Mouse (Mus musculus): ENCODE results near the gene Scyl1. TPM values are rescaled to one million over a fixed set of nuclear protein-coding genes. Genes with fewer than 3 reads are reported as not detected.
"Not testable (repeated sequence)": the region's sequence is repeated elsewhere in the genome, so short reads cannot be mapped to it uniquely, and the experiment has no call there.

Gene Scyl1
- polyA plus RNA-seq, 1 experiment from 2014 or later, result 48.8 TPM

GRCm38 (mm10) chr19:5815010-5815409 is 43.8 kb upstream of the Scyl1 start:
- Histone ChIP-seq H3K4me1 (replicated peaks; ENCODE audit: control insufficient read depth, insufficient read depth, low read length) (peaks cover 14% of the 10 kb centered on the region; the same call in 1 of the 2 replicates), H3K4me2 (replicated peaks; ENCODE audit: low read depth) (no peak overlapping the region), H3K4me3 (ENCODE audit: low read depth, low read length) (no peak overlapping the region), H3K9me3 (ENCODE audit: control insufficient read depth) (no peaks in the 10 kb centered on the region), H3K36me3 (ENCODE audit: control insufficient read depth, insufficient read depth) (no peaks in the 10 kb centered on the region), H3K9ac (ENCODE audit: low read depth, low read length) (no peak overlapping the region), H3K27me3 (replicated peaks; ENCODE audit: control insufficient read depth, insufficient read depth, low read length) (no peaks in the 10 kb centered on the region), H3K27ac (ENCODE audit: low read depth, low read length) (no peak overlapping the region)
- 67% methylated on average over 7 of the region's 7 CpGs for WGBS
- ATAC-seq, result no peak
- TF ChIP-seq CTCF (IDR thresholded peaks at IDR 0.05; ENCODE audit: low read depth), result no peak

GRCm38 (mm10) chr19:5814048-5814447 is 42.8 kb upstream of the Scyl1 start:
- not testable (repeated sequence) for H3K4me2 ChIP-seq (replicated peaks; ENCODE audit: low read depth); H3K9me3 ChIP-seq (ENCODE audit: control insufficient read depth); H3K36me3 ChIP-seq (ENCODE audit: control insufficient read depth, insufficient read depth); H3K27me3 ChIP-seq (replicated peaks; ENCODE audit: control insufficient read depth, insufficient read depth, low read length); H3K27ac ChIP-seq (ENCODE audit: low read depth, low read length); H3K9ac ChIP-seq (ENCODE audit: low read depth, low read length); H3K4me3 ChIP-seq (ENCODE audit: low read depth, low read length); ATAC-seq
- peak; percentile 71 for TF ChIP-seq CTCF (IDR thresholded peaks at IDR 0.05; ENCODE audit: low read depth)
- H3K4me1 ChIP-seq (replicated peaks; ENCODE audit: control insufficient read depth, insufficient read depth, low read length), result peaks cover 21% of the 10 kb centered on the region
- WGBS, result 59% methylated on average over 1 of the region's 1 CpGs

GRCm38 (mm10) chr19:5813567-5813966 is 42.3 kb upstream of the Scyl1 start:
- H3K4me2 ChIP-seq (replicated peaks; ENCODE audit: low read depth), result no peak overlapping the region
- 91% methylated on average over 3 of the region's 3 CpGs for whole genome bisulfite sequencing
- no peak for TF ChIP-seq CTCF (IDR thresholded peaks at IDR 0.05; ENCODE audit: low read depth)
- no peak overlapping the region for H3K9ac ChIP-seq (ENCODE audit: low read depth, low read length)
- no peak overlapping the region for H3K27ac ChIP-seq (ENCODE audit: low read depth, low read length)
- H3K9me3 ChIP-seq (ENCODE audit: control insufficient read depth), result no peaks in the 10 kb centered on the region
- H3K36me3 ChIP-seq (ENCODE audit: control insufficient read depth, insufficient read depth), result no peaks in the 10 kb centered on the region
- H3K4me1 ChIP-seq (replicated peaks; ENCODE audit: control insufficient read depth, insufficient read depth, low read length), result peaks cover 25% of the 10 kb centered on the region
- no peak overlapping the region for H3K4me3 ChIP-seq (ENCODE audit: low read depth, low read length)
- ATAC-seq, result no peak
- H3K27me3 ChIP-seq (replicated peaks; ENCODE audit: control insufficient read depth, insufficient read depth, low read length), result no peaks in the 10 kb centered on the region

GRCm38 (mm10) chr19:5811771-5812504 is 40.7 kb upstream of the Scyl1 start:
- peak; percentile 9; the same call in 1 of the 2 replicates for ATAC-seq
- Histone ChIP-seq H3K4me2 (replicated peaks; ENCODE audit: low read depth) (no peak overlapping the region), H3K4me3 (ENCODE audit: low read depth, low read length) (no peak overlapping the region), H3K4me1 (replicated peaks; ENCODE audit: control insufficient read depth, insufficient read depth, low read length) (peaks cover 24% of the 10 kb centered on the region), H3K36me3 (ENCODE audit: control insufficient read depth, insufficient read depth) (no peaks in the 10 kb centered on the region), H3K9ac (ENCODE audit: low read depth, low read length) (no peak overlapping the region), H3K27ac (ENCODE audit: low read depth, low read length) (peak overlapping the region; percentile 91), H3K9me3 (ENCODE audit: control insufficient read depth) (no peaks in the 10 kb centered on the region), H3K27me3 (replicated peaks; ENCODE audit: control insufficient read depth, insufficient read depth, low read length) (no peaks in the 10 kb centered on the region)
- no peak for TF ChIP-seq CTCF (IDR thresholded peaks at IDR 0.05; ENCODE audit: low read depth)
- 50% methylated on average over 7 of the region's 7 CpGs for WGBS

GRCm38 (mm10) chr19:5810840-5811563 is 39.8 kb upstream of the Scyl1 start:
- H3K4me1 ChIP-seq (replicated peaks; ENCODE audit: control insufficient read depth, insufficient read depth, low read length), result peaks cover 32% of the 10 kb centered on the region

GRCm38 (mm10) chr19:5810103-5810839 is 39.1 kb upstream of the Scyl1 start:
- H3K27me3 ChIP-seq (replicated peaks; ENCODE audit: control insufficient read depth, insufficient read depth, low read length), result no peaks in the 10 kb centered on the region
- H3K9ac ChIP-seq (ENCODE audit: low read depth, low read length), result peak overlapping the region; percentile 34; the same call in 1 of the 2 replicates
- WGBS, result 9% methylated on average over 11 of the region's 11 CpGs
- H3K9me3 ChIP-seq (ENCODE audit: control insufficient read depth), result no peaks in the 10 kb centered on the region
- no peak overlapping the region for H3K4me3 ChIP-seq (ENCODE audit: low read depth, low read length)
- no peaks in the 10 kb centered on the region for H3K36me3 ChIP-seq (ENCODE audit: control insufficient read depth, insufficient read depth)
- TF ChIP-seq CTCF (IDR thresholded peaks at IDR 0.05; ENCODE audit: low read depth), result no peak
- peak; percentile 83 for ATAC-seq
- peaks cover 32% of the 10 kb centered on the region for H3K4me1 ChIP-seq (replicated peaks; ENCODE audit: control insufficient read depth, insufficient read depth, low read length)
- H3K4me2 ChIP-seq (replicated peaks; ENCODE audit: low read depth), result peak overlapping the region; percentile 40
- H3K27ac ChIP-seq (ENCODE audit: low read depth, low read length), result peak overlapping the region; percentile 91

More at GRCm38 (mm10) chr19:5810840-5811563, 39.8 kb upstream of the Scyl1 start:
- no peak for ATAC-seq
- Histone ChIP-seq H3K27ac (ENCODE audit: low read depth, low read length) (peak overlapping the region; percentile 91), H3K9me3 (ENCODE audit: control insufficient read depth) (no peaks in the 10 kb centered on the region), H3K9ac (ENCODE audit: low read depth, low read length) (peak overlapping the region; percentile 34; the same call in 1 of the 2 replicates), H3K4me2 (replicated peaks; ENCODE audit: low read depth) (0 out of 2 replicates have a peak overlapping the region, but pooled peaks have one; percentile 40), H3K27me3 (replicated peaks; ENCODE audit: control insufficient read depth, insufficient read depth, low read length) (no peaks in the 10 kb centered on the region), H3K4me3 (ENCODE audit: low read depth, low read length) (no peak overlapping the region), H3K36me3 (ENCODE audit: control insufficient read depth, insufficient read depth) (no peaks in the 10 kb centered on the region)
- WGBS, result 51% methylated on average over 9 of the region's 9 CpGs
- no peak for TF ChIP-seq CTCF (IDR thresholded peaks at IDR 0.05; ENCODE audit: low read depth)
